Mouse (Mus musculus) E14TG2a.4 (cell line): Measurements from ENCODE around the gene Slc35g3.
A peak's percentile ranks its signal among the peaks of the same experiment; 100 is the strongest.

Experiments
- H3K27me3 ChIP-seq: 2 replicates; pipeline ENCODE4 v1.6.1; 2014; ENCODE audit warnings: low read length, control low read depth; ENCODE audit not compliant: insufficient read depth
- H3K36me3 ChIP-seq: 2 replicates; pipeline ENCODE4 v1.6.1; 2014; ENCODE audit warnings: low read length, control low read depth; ENCODE audit not compliant: insufficient read depth
- H3K4me1 ChIP-seq: replicated peaks from 2 replicates; pipeline ENCODE4 v1.6.1; 2014; ENCODE audit warnings: low read depth, low read length, control low read depth
- H3K4me3 ChIP-seq: replicated peaks from 2 replicates; pipeline ENCODE4 v1.5.1; 2014; ENCODE audit warnings: mild to moderate bottlenecking, low read length
- H3K9me3 ChIP-seq: 2 replicates; pipeline ENCODE4 v1.6.1; 2014; ENCODE audit warnings: low read length, control low read depth
- CTCF ChIP-seq: conservative IDR thresholded peaks from 2 replicates; pipeline ENCODE4 v1.5.1; 2014; ENCODE audit warnings: low read length
- NANOG ChIP-seq: IDR thresholded peaks from 2 replicates; pipeline ENCODE4 v1.6.1; 2014; ENCODE audit warnings: borderline replicate concordance, low read length, mixed read lengths
- POU5F1 ChIP-seq: IDR thresholded peaks from 2 replicates; pipeline ENCODE4 v1.6.1; 2014; ENCODE audit warnings: low read length, borderline replicate concordance

Slc35g3 gene

DNA sequence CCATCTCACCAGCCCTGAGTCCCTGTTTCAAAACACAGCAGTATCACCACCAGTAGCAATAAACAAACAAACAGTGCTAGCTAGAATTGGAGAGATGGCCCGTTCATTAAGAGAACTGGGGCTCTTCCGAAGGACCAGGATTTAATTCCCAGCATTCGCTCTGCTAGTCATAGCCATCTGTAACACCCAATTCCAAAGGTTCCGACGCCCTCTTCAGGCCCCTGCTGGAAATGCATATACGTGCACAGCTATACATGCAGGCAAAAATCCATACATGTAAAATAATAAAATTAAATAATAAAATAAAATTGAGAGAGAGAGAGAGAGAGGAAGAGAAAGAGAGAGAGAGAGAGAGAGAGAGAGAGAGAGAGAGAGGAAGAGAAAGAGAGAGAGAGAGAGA lies 42.3 kb downstream of the Slc35g3 start:
- no peaks in the 10 kb centered on the region for H3K9me3 ChIP-seq
- H3K4me1 ChIP-seq = peaks cover 64% of the 10 kb centered on the region
- H3K36me3 ChIP-seq = no peaks in the 10 kb centered on the region
- H3K27me3 ChIP-seq = no peaks in the 10 kb centered on the region
- TF ChIP-seq CTCF = peak; percentile 82
- TF ChIP-seq NANOG = no peak
- no peak for TF ChIP-seq POU5F1
- 0 out of 2 replicates have a peak overlapping the region, but pooled peaks have one; percentile 2 for H3K4me3 ChIP-seq

DNA sequence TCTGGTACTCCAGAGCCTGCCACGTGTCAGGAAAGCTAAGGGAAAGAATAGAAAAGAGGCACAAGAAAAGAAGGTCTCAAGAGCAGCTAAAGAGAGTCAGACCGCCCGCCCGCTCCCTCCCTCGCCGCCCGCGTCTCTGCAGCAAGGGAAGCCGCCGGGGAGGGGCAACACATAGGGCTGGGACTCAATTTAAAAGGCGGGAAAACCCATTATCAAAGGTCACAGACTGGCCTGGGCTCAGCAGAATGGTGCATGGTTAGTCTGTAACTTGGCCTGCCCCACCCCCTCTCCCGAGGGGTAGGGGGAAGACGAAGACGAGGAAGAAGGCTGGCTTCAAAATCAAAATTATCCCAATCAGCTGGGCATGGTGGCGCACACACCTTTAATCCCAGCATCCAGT lies 43.1 kb downstream of the Slc35g3 start:
- Histone ChIP-seq H3K36me3 (no peaks in the 10 kb centered on the region), H3K27me3 (no peaks in the 10 kb centered on the region), H3K4me1 (peaks cover 69% of the 10 kb centered on the region), H3K9me3 (no peaks in the 10 kb centered on the region), H3K4me3 (peak overlapping the region; percentile 2; the same call in 1 of the 2 replicates)
- TF ChIP-seq CTCF = no peak
- no peak for TF ChIP-seq NANOG
- TF ChIP-seq POU5F1 = no peak

DNA sequence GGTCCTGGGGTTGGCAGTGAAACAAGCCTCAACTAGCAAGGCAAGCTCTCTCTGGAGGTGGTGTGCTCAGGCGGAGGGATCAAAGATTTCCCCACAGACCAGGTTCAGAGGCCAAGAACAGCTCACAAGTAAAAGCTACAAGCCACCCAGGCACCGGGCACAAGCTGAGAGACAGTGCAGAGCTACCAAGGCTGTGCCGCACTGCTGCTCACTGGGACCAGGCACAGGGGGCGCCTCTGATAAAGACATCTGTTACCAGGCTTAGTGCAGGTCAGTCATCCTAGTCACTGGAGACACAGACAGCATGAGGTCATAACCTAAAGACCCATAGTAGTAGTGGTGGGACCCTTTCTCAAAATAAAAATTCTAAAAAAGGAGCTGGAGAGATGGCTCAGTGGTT lies 44.8 kb downstream of the Slc35g3 start:
- Histone ChIP-seq H3K36me3 (no peaks in the 10 kb centered on the region), H3K9me3 (no peaks in the 10 kb centered on the region), H3K4me1 (peaks cover 66% of the 10 kb centered on the region), H3K27me3 (no peaks in the 10 kb centered on the region), H3K4me3 (no peak overlapping the region)
- TF ChIP-seq CTCF = no peak
- no peak for TF ChIP-seq POU5F1
- no peak for TF ChIP-seq NANOG

DNA sequence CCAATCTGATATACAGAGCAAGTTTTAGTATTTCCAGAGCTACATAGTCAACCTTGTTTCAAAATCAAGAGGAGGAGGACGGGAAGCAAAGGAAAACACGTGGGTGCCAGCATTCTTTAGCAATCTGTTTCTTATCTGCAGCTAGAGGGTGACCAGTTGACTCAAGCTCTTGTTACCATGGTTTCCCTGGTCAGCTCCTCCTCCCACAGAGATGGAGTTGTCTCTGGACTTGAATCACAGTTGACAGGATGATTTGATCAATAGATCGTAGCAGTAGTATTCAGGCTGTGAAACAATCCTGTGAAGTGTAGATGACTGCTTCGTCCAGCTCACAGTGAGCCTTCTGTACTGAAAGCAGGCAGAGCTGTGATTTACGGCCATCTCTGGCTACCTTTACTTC lies 45.8 kb downstream of the Slc35g3 start:
- Histone ChIP-seq H3K9me3 (no peaks in the 10 kb centered on the region), H3K27me3 (no peaks in the 10 kb centered on the region), H3K36me3 (no peaks in the 10 kb centered on the region), H3K4me1 (peaks cover 72% of the 10 kb centered on the region), H3K4me3 (peak overlapping the region; percentile 71; the same call in 1 of the 2 replicates)
- TF ChIP-seq POU5F1 = no peak
- no peak for TF ChIP-seq CTCF
- no peak for TF ChIP-seq NANOG

DNA sequence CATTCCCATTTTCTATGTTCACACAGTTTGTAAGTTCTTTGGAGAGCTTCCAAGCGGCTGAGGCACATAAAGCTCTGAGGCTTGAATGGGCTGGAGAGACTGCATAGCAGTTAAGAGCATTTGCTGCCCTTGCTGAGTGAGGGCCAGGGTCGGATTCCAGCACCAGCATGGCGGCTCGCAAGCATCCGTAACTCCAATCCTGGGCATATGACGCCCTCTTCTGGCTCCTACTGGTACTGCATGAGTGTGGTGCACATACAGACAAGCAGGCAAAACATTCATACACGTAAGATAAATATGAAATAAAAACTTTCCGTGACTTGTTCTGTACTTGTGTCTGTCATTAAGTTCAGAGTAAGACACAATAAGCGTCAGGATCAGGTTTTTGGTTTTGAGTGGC lies 46.3 kb downstream of the Slc35g3 start:
- Histone ChIP-seq H3K4me1 (peaks cover 73% of the 10 kb centered on the region), H3K9me3 (no peaks in the 10 kb centered on the region), H3K27me3 (no peaks in the 10 kb centered on the region), H3K4me3 (peak overlapping the region; percentile 71), H3K36me3 (no peaks in the 10 kb centered on the region)
- TF ChIP-seq POU5F1 (no peak), CTCF (peak; percentile 98)

DNA sequence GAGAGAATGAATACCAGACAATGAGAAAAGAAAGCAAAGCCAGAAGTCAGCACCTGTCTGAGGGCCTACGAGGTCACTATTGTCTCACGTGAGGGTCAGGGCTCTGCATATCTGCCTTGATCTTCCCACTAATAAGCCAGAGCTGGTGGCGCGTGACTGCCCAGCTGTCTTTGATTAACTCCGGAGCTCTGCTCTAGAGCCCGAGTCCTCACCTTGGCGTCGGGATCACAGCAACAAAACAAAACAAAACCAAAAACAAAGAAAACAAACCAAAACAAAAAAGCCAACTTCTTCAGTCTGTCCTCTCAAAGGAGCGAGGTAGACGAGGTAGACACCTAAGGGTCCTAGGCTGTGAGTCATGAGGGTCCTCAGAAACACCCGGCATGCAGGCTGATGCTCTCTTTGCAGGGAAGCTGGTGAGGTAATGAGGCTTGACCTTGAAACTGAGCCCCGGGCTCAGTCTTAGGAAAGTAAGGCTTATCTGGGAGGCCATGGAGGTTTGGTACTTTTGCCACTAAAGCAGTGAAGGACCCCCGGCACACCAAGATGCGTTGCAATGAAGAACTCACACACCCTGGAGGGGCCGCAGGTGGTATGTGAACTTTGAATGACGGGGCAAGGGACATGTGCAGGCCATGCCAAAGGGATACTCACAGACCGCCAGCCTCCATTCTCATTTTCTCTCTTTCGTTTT lies 47.0 kb downstream of the Slc35g3 start:
- Histone ChIP-seq H3K27me3 (no peaks in the 10 kb centered on the region), H3K36me3 (no peaks in the 10 kb centered on the region)
- TF ChIP-seq POU5F1 (no peak), NANOG (no peak; the same call in 1 of the 2 replicates), CTCF (no peak)

DNA sequence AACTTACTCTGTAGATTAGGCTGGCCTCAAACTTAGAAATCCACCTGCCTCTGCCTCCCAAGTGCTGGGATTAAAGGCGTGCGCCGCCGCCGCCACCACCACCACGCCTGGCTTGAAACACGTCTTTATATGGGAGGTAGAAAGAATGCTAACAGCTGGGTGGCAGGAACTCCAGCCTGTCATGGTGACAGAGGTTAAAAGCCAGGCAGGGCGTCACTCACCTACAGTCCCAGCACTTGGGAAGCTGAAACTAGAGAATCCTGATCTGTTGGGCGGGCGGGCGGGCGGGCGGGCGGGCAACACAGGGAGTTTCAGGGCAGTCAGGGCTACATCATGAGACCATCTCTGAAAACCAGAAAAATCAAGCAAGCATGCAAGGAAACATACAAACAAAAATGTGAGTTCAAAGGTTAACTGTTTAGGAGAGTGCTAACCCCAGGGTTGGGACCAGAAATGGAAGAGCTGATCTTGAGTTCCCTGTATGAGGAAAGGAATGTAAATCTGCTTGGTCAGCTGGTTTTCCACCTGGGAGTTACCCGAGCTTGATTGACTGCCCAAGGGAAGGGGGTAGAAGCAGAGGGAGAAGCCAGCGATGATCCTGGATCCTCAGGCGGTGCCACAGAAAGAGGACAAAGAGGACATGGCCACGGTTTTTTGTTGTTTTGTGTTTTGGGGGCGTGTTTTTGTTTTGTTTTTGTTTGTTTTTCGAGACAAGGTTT lies 48.7 kb downstream of the Slc35g3 start:
- TF ChIP-seq CTCF (no peak), POU5F1 (no peak), NANOG (no peak)
- no peaks in the 10 kb centered on the region for H3K36me3 ChIP-seq
- no peaks in the 10 kb centered on the region for H3K9me3 ChIP-seq
- H3K4me3 ChIP-seq = peak overlapping the region; percentile 45
- no peaks in the 10 kb centered on the region for H3K27me3 ChIP-seq
- peaks cover 79% of the 10 kb centered on the region for H3K4me1 ChIP-seq

More for the DNA sequence above, 47.0 kb downstream of the Slc35g3 start:
- peak overlapping the region; percentile 71 for H3K4me3 ChIP-seq
- H3K4me1 ChIP-seq = peaks cover 77% of the 10 kb centered on the region
- no peaks in the 10 kb centered on the region for H3K9me3 ChIP-seq

DNA sequence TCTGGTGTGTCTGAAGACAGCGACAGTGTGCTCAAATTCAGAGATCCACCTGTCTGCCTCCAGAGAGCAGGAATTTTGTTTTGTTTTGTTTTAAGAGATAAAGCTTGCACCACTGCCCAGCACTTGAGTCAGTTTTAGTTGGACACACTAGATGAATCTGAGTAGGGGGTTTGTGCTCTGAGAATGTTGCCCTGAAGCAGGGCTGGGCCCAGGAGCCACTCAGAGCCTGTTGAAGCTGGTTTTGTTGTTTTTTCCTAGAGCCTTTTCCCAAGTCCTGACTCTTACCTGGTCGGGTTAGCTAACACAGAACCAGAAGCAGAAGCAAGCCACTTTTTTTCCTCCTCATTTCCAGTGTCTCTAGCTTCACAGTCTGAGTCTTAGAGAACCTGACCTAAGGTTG lies 50.7 kb downstream of the Slc35g3 start:
- Histone ChIP-seq H3K9me3 (no peaks in the 10 kb centered on the region), H3K4me3 (no peak overlapping the region), H3K36me3 (no peaks in the 10 kb centered on the region), H3K27me3 (no peaks in the 10 kb centered on the region), H3K4me1 (peaks cover 85% of the 10 kb centered on the region)
- TF ChIP-seq CTCF (no peak), POU5F1 (no peak), NANOG (no peak)

DNA sequence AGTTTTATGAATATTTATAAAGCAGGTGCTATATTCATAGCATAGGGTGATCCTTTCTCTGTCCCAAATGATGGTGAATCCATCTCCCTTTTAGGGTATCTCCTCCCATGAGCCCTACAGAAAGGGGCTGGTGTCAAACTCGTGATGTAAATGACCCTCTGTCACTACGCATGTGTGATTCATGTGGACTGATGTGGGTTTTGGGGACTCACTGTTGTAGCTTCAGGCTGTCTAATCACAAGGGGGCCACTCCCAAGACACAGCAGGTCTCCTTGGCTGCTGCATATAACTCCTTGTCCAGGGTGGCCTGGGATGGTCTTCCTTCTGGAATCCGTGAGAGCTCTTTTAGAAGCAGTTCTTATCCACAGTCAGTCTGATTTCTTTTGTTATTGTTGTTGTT lies 51.3 kb downstream of the Slc35g3 start:
- Histone ChIP-seq H3K4me1 (peaks cover 82% of the 10 kb centered on the region), H3K9me3 (no peaks in the 10 kb centered on the region), H3K36me3 (no peaks in the 10 kb centered on the region), H3K4me3 (no peak overlapping the region), H3K27me3 (no peaks in the 10 kb centered on the region)
- no peak for TF ChIP-seq POU5F1
- TF ChIP-seq NANOG = no peak
- TF ChIP-seq CTCF = no peak
